Mouse (Mus musculus) heart, adult 2 months (tissue): ENCODE results near the gene Apoa5.

Experiments
- CTCF ChIP-seq: fragments of 200-600 bp; IDR thresholded peaks from 2 replicates; pipeline ENCODE4 v1.8.1; 2022; ENCODE audit warnings: antibody characterized with exemption, mild to moderate bottlenecking, moderate library complexity
- EP300 ChIP-seq: fragments of 200-500 bp; IDR thresholded peaks from 2 replicates; pipeline ENCODE4 v1.6.1; 2011; ENCODE audit warnings: low read depth, low read length, control low read depth; ENCODE audit not compliant: insufficient read depth
- POLR2A ChIP-seq: fragments of 200-500 bp; IDR thresholded peaks from 2 replicates; pipeline ENCODE4 v1.6.1; 2011; ENCODE audit warnings: mild to moderate bottlenecking, low read depth, low read length, control low read depth; ENCODE audit not compliant: insufficient read depth

GRCm38 (mm10) chr9:46224945-46225660 lies 43.3 kb upstream of the Apoa5 start:
- TF ChIP-seq POLR2A (no peak), CTCF (no peak), EP300 (no peak)
